Mouse (Mus musculus): Measurements from ENCODE around the gene Msh6.
"Not testable (repeated sequence)": the region's sequence is repeated elsewhere in the genome, so short reads cannot be mapped to it uniquely, and the experiment has no call there.

The Msh6 gene

GRCm38 (mm10) chr17:87974629-87975228 is at the start of gene Msh6:
TSS of gene Msh6 (plus strand) at chr17:87975062.
- DNase-seq, result peak; percentile 90 to 96

- DNase-seq, result no peak
Observed at GRCm38 (mm10) chr17:87934326-87934725, 40.5 kb upstream of the Msh6 start.

- DNase-seq, result no peak
Observed at GRCm38 (mm10) chr17:87934736-87935135, 40.1 kb upstream of the Msh6 start.

- DNase-seq, result no peak
Observed at GRCm38 (mm10) chr17:87936156-87936555, 38.7 kb upstream of the Msh6 start.

GRCm38 (mm10) chr17:87948965-87949584 is 25.8 kb upstream of the Msh6 start:
- peak; percentile 93 to 94 for DNase-seq

GRCm38 (mm10) chr17:87954618-87955124 is 20.2 kb upstream of the Msh6 start:
- not testable (repeated sequence) for DNase-seq

GRCm38 (mm10) chr17:87957096-87957840 is 17.6 kb upstream of the Msh6 start:
- DNase-seq, result no peak

- DNase-seq, result peak in 1 of 2 experiments; percentile 32
Observed at GRCm38 (mm10) chr17:87958283-87958682, 16.6 kb upstream of the Msh6 start.

- DNase-seq, result not testable (repeated sequence)
Observed at GRCm38 (mm10) chr17:87959406-87959805, 15.5 kb upstream of the Msh6 start.

- DNase-seq, result not testable (repeated sequence)
Observed at GRCm38 (mm10) chr17:87959931-87960330, 14.9 kb upstream of the Msh6 start.

GRCm38 (mm10) chr17:87963081-87964075 is 11.5 kb upstream of the Msh6 start:
- DNase-seq, result no peak

GRCm38 (mm10) chr17:87968483-87968926 is 6.4 kb upstream of the Msh6 start:
- not testable (repeated sequence) for DNase-seq

GRCm38 (mm10) chr17:87971696-87972591 is 2.9 kb upstream of the Msh6 start:
- not testable (repeated sequence) for DNase-seq

- no peak for DNase-seq
Observed at GRCm38 (mm10) chr17:87972856-87973255, 2.0 kb upstream of the Msh6 start.

GRCm38 (mm10) chr17:87973261-87974167 is 1.3 kb upstream of the Msh6 start:
- no peak for DNase-seq

- DNase-seq, result peak in 1 of 2 experiments; percentile 78
Observed at GRCm38 (mm10) chr17:87975229-87975853, 479 bp downstream of the Msh6 start.

- DNase-seq, result no peak
Observed at GRCm38 (mm10) chr17:87976154-87976806, 1.4 kb downstream of the Msh6 start.

- not testable (repeated sequence) for DNase-seq
Observed at GRCm38 (mm10) chr17:87976927-87977326, 2.1 kb downstream of the Msh6 start.

GRCm38 (mm10) chr17:87979696-87980095 is 4.8 kb downstream of the Msh6 start:
- not testable (repeated sequence) for DNase-seq
